Mouse (Mus musculus) cerebellum, adult 2 months (tissue): ENCODE measurements around the gene Asb5.
"Not testable (repeated sequence)": the region's sequence is repeated elsewhere in the genome, so short reads cannot be mapped to it uniquely, and the experiment has no call there.

Experiments used
- CTCF ChIP-seq: fragments of 200-500 bp; IDR thresholded peaks from 2 replicates; pipeline ENCODE4 v1.5.1; 2011; ENCODE audit warnings: low read depth, mild to moderate bottlenecking, control low read depth, low read length, moderate library complexity, borderline replicate concordance; ENCODE audit not compliant: insufficient read depth
- POLR2A ChIP-seq: fragments of 200-500 bp; IDR thresholded peaks from 2 replicates; pipeline ENCODE4 v1.6.1; 2011; ENCODE audit warnings: low read length, control low read depth, borderline replicate concordance; ENCODE audit not compliant: insufficient read depth

- not testable (repeated sequence) for TF ChIP-seq POLR2A, CTCF
Observed at GRCm38 (mm10) chr8:54512200-54512599, 17.2 kb upstream of the Asb5 start.
